Mouse (Mus musculus): Measurements from ENCODE around the gene Ear10.
"Not testable (repeated sequence)": the region's sequence is repeated elsewhere in the genome, so short reads cannot be mapped to it uniquely, and the experiment has no call there.

Gene Ear10

GRCm38 (mm10) chr14:43923459-43923858 lies at the start of gene Ear10:
TSS of gene Ear10 (minus strand) at chr14:43923559.
- DNase-seq (ENCODE audit: low spot score in 2 of 2): not testable (repeated sequence)

- DNase-seq (ENCODE audit: low spot score in 2 of 2): not testable (repeated sequence)
Observed at GRCm38 (mm10) chr14:43956769-43957168, 33.4 kb upstream of the Ear10 start, which contains the start of gene Ang5. TSS of gene Ang5 (plus strand) at chr14:43957069.

- DNase-seq (ENCODE audit: low spot score in 2 of 2): not testable (repeated sequence)
Observed at GRCm38 (mm10) chr14:43955074-43955473, 31.7 kb upstream of the Ear10 start.

- not testable (repeated sequence) for DNase-seq (ENCODE audit: low spot score in 2 of 2)
Observed at GRCm38 (mm10) chr14:43953382-43953781, 30.0 kb upstream of the Ear10 start.

GRCm38 (mm10) chr14:43933399-43933798 lies 10.0 kb upstream of the Ear10 start:
- DNase-seq (ENCODE audit: low spot score in 2 of 2): not testable (repeated sequence)

- peak; percentile 6 to 32 for DNase-seq (ENCODE audit: low spot score in 2 of 2)
Observed at GRCm38 (mm10) chr14:43932991-43933390, 9.6 kb upstream of the Ear10 start.

GRCm38 (mm10) chr14:43925404-43925950 lies 2.1 kb upstream of the Ear10 start:
- not testable (repeated sequence) for DNase-seq (ENCODE audit: low spot score in 2 of 2)

- peak; percentile 25 to 36 for DNase-seq (ENCODE audit: low spot score in 2 of 2)
Observed at GRCm38 (mm10) chr14:43924688-43925403, 1.5 kb upstream of the Ear10 start, which contains the start of gene Gm8113. TSS of gene Gm8113 (plus strand) at chr14:43925390.

- not testable (repeated sequence) for DNase-seq (ENCODE audit: low spot score in 2 of 2)
Observed at GRCm38 (mm10) chr14:43918214-43918613, 5.1 kb downstream of the Ear10 start.

- not testable (repeated sequence) for DNase-seq (ENCODE audit: low spot score in 2 of 2)
Observed at GRCm38 (mm10) chr14:43898577-43898976, 24.8 kb downstream of the Ear10 start.

- DNase-seq (ENCODE audit: low spot score in 2 of 2): not testable (repeated sequence)
Observed at GRCm38 (mm10) chr14:43895357-43895756, 28.0 kb downstream of the Ear10 start.

GRCm38 (mm10) chr14:43891288-43891687 lies 32.1 kb downstream of the Ear10 start:
- DNase-seq (ENCODE audit: low spot score in 2 of 2): not testable (repeated sequence)

- DNase-seq (ENCODE audit: low spot score in 2 of 2): not testable (repeated sequence)
Observed at GRCm38 (mm10) chr14:43886235-43886634, 37.1 kb downstream of the Ear10 start.

GRCm38 (mm10) chr14:43879966-43880545 lies 43.3 kb downstream of the Ear10 start:
- not testable (repeated sequence) for DNase-seq (ENCODE audit: low spot score in 2 of 2)

- DNase-seq (ENCODE audit: low spot score in 2 of 2): not testable (repeated sequence)
Observed at GRCm38 (mm10) chr14:43877789-43878188, 45.6 kb downstream of the Ear10 start.

- DNase-seq (ENCODE audit: low spot score in 2 of 2): not testable (repeated sequence)
Observed at GRCm38 (mm10) chr14:43875417-43875816, 47.9 kb downstream of the Ear10 start, which contains the start of gene Ear1. TSS of gene Ear1 (minus strand) at chr14:43875517.

GRCm38 (mm10) chr14:43874862-43875261 lies 48.5 kb downstream of the Ear10 start:
- DNase-seq (ENCODE audit: low spot score in 2 of 2): not testable (repeated sequence)

Data from frontal cortex, postnatal 25 days (tissue).